Mouse (Mus musculus) thymus, adult 2 months (tissue): ENCODE results near the gene Engase.

Source experiments
- CTCF ChIP-seq: fragments of 200-500 bp; IDR thresholded peaks from 2 replicates; pipeline ENCODE4 v1.5.1; 2012; ENCODE audit warnings: mild to moderate bottlenecking, control low read depth, low read length, moderate library complexity, borderline replicate concordance; ENCODE audit not compliant: control insufficient read depth, poor library complexity, insufficient read depth; ENCODE audit errors: extremely low read depth
- POLR2A ChIP-seq: fragments of 200-500 bp; IDR thresholded peaks from 2 replicates; pipeline ENCODE4 v1.6.1; 2012; ENCODE audit warnings: mild to moderate bottlenecking, low read length, control low read depth, moderate library complexity; ENCODE audit not compliant: control insufficient read depth, poor library complexity, insufficient read depth; ENCODE audit errors: extremely low read depth

- TF ChIP-seq CTCF (no peak), POLR2A (no peak)
These were observed 41.3 kb downstream of the Engase start for GRCm38 (mm10) chr11:118517924-118518323.
